Mouse (Mus musculus) urinary bladder, adult 2 months (tissue): ENCODE data around the gene Yipf2. TPM values are rescaled to one million over a fixed set of nuclear protein-coding genes. Genes with fewer than 3 reads are reported as not detected.

Experiments
- DNase-seq: peaks from one replicate; pipeline ENCODE4 v3.0.0; 2022; ENCODE audit warnings: low spot score
- polyA plus RNA-seq: library from polyadenylated mRNA; depleted of rRNA; stranded (reverse); fragments of >200 nt; gene quantifications from 2 replicates; pipeline ENCODE4 v1.2.3, GENCODE M21; 2012; rRNA removed

Yipf2 gene
- 29.9 and 33.8 TPM in 2 replicates for polyA plus RNA-seq

DNA sequence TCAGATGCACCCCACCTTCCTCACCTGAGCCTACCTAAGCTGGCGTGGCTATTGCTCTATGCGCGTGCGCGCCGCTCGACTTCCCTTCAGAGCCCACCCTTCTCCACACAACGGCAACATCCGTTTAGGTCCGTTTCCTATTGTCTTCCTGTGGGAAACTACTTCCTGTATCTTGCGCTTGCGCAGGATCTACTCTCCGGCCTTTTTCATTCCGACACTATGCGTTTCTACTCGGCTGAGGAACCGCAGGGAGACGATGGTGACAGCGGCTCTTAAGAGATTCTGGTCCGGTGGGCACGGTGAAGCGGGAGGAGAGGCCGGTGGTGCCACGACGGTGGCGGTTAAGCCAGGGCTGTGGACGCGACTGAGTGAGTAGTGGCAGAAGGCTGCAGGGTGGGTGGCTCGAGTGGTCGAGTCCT is at the start of gene Yipf2, which contains the start of gene Timm29:
Gene Yipf2, minus strand, starts transcription at position 126 of the 419 bp plus-strand sequence.
Gene Timm29, plus strand, starts transcription at position 20 of the 419 bp plus-strand sequence.
- peak; percentile 76 for DNase-seq

DNA sequence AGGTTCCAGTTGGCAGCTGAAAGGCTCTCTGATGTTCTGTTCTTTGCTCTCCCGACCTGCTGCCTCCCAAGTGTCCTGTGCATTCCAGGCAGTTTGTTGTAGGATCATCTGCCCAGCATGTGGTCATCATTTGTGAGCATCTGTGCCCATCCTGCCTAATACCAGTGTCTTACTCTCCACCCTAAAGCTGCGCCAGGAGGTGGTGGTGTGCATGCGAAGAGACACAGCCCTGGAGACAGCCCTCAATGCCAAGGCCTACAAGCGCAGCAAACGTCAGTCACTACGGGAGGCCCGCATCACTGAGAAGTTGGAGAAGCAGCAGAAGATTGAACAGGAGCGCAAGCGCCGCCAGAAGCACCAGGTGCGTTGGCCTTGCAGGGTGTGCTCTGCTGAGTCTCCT is 46.4 kb upstream of the Yipf2 start:
- DNase-seq: no peak

DNA sequence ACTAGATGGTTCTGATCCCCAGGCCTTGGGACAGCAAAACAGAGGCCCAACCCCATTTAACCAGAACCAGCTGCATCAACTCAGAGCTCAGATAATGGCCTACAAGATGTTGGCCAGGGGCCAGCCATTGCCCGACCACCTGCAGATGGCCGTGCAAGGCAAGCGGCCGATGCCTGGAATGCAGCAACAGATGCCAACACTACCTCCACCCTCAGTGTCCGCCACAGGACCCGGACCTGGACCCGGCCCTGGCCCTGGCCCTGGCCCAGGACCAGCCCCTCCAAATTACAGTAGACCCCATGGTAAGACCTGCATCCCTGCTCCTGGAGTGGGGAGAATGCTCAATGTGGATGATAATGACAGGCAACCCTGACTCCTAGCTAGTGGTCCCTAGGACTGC is 43.0 kb upstream of the Yipf2 start:
- no peak for DNase-seq

DNA sequence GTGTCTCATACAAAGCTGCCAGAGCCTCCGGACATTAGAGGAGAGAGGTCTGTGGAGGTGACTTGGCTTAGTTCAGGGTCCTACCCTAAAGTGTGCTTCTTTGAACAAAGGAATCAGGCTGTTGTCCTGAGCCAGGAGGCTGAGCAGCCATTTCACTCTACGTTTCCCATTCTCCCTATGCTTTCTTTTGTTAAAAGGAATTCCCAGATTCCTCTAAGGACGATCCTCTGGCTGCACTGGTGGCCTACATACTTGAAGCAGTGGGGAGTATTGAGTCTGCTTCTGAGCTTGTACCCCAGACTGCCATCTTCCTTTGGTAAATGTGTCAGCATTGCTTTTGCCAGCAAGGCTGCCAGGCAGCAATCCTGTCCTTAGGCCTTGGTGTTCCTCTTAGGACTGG is 40.5 kb upstream of the Yipf2 start:
- DNase-seq: no peak

DNA sequence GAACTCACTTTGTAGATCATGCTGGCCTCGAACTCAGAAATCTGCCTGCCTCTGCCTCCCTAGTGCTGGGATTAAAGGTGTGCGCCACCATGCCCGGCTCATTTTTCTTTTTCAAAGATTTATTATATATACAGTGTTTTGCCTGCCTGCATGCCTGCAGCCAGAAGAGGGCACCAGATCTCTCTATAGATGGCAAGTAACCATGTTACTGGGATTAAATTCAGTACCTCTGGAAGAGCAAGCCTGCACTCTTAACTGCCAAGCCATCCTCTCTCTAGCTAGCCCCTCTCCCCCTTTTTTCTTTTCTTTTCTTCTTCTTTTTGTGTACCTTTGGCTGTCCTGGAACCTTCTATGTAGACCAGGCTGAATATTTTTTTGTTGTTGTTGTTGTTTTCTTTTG is 38.0 kb upstream of the Yipf2 start:
- no peak for DNase-seq

DNA sequence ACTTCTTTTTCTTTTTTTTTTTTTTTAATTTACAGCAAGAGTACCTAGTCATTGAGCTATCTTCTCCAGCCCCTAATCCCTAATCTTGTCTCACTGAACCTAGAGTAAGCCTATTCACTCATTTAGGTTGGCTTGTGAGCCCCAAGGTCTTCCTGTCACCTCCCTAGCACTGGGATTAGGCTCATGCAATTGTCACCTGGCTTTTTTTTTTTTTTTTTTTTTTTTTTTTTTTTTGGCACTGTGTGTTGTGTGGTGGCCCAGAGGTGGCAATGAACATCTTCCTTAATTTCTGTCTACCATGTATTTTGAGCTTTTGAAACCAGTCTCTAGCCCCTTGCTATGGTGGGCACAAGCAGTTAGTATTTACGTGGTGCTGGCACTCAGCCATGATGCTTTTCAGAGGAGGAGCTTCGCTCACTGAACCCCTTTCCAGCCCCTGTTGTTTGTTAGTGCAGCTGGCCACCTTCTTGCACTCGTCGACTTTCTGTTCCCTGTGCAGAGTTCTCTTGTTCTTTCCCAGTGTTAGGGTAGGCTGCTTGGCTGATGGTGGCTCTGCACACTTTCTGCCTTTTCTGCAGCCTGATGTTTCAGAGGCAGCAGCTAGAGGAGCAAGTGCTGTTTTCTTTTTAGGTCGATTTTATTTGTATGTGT is 34.6 kb upstream of the Yipf2 start:
- DNase-seq: no peak

DNA sequence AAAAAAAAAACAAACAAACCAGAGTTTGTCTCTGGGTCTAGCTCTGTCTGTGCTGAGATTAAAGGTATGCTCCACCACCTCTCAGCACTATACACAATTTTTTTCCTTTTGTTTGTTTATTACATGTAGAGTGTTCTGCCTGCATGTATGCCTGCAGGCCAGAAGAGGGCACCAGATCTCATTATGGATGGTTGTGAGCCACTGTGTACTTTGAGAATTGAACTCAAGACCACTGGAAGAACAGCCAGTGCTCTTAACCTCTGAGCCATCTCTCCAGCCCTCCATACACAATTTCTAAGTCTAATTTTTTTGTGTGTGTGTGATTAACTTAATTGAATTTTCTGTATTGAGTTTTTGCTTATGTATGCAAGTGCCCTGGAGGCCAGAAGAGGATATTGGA is 33.9 kb upstream of the Yipf2 start:
- no peak for DNase-seq

DNA sequence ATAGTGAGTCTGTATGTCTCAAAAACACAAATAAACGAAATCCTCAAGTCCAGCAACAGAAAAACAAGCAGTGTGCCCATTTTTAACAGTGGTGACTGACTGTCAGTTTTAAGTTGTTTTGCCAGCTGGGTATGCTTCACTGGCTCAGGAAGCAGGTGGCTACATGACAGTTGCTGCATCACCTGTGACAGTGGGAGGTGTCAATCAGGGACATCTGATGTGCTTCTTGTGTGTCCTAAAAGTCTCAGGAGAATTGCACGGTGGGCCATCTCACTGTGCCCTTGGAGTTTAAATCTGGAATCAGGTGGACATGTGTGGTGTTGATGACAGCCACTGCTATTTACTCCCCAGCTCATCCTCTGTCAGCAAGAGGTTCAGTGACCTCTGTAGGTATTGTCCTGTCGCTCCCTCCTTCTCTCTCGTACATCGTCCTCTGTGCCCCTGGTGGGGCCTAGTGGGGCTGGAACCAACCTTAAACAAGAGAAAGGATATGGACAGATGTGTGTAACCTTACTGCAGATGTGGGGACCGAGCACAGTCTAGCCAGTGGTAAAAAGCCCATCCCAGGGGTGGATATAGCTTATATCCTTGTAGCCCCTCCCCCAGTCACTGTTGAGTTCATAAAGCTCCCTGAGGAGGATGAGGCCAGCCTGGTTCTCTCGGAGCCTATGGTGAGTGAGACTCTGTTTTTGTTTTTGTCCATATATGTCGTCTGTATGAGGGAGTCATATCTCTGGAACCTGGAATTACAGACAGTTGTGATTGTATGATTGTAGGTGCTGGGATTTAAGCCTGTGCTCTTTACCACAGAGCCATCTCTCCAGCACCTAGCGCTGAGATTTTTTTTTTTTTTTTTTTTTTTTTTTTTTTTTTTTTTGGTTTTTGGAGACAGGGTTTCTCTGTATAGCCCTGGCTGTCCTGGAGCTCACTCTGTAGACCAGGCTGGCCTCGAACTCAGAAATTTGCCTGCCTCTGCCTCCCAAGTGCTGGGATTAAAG is 33.0 kb upstream of the Yipf2 start:
- DNase-seq: no peak

DNA sequence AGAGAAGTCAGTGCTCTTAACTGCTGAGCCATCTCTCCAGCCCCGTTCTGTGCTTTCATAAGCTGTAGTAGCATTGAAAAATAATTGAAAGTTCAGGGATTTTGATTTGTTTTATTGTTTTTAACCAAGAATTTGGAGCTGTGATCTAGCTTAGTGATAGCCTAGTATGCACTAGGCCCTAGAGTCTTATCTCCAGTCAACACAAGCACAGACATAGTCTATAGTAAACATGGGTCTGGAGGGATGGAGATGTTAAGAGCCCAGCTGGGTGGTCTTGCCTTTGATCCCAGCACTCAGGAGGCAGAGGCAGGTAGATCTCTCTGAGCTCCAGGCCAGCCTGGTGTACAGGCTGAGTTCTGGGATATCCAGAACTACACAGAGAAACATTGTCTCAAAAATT is 30.0 kb upstream of the Yipf2 start:
- DNase-seq: no peak

DNA sequence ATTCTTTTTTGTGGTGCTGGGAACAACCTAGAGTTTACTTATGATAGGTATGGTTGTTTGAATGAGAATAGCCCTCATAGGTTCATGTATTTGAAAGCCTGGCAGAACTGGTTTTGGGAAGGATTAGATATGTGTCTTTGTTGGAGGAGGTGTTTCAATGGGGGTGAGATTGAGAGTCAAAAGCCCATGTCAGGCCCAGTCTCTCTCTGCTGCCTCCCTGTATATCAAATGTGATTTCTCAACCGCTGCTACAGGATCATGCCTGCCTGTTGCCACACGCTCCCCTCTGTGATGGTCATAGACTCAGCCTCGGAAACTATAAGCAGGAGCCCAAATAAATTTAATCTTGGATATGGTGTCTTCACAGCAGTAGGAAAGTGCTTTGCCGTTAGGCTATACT is 27.6 kb upstream of the Yipf2 start:
- no peak for DNase-seq

DNA sequence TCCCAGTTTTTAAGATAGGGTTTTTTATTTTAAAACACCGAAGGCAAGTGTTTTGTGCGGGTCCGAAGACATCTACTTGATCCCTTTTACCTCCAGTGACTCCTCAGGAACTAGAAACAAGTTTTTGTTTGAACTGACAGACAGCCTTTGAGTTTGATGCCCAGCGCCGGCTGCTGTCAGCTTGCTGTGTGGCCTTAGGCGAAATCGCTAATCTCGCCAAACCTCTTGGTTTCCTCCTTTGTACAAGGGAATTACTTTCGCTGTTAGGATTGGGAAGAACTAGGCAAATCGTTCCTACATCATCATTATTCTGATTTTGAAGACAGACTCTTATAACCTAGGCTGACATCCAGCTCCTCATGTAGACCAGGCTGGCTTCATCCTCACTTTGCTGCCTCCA is 24.4 kb upstream of the Yipf2 start:
- DNase-seq: no peak

DNA sequence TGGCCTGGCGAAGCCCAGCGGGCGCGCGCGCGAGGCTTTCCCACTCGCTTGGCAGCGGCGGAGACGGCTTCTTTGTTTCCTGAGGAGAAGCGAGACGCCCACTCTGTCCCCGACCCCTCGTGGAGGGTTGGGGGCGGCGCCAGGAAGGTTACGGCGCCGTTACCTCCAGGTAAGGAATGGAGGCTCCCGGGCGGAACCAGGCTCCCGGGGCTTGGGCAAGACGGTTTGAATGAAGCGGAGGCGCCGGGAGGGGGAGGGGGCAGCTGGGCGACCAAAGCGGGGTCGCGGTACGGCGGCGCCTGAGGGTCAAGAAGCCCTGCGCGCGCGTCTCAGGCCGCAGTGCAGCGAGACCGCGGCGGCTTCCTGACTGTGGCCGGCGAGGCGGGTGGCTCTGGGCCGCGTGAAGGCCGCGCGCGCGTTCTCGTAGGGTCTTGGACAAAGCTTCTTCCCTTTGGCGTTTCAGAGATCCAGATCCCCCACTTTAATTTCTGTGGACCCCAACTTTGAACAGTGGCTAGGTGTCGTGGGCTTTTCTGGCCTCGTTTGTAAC is 23.7 kb upstream of the Yipf2 start:
- peak; percentile 82 for DNase-seq

DNA sequence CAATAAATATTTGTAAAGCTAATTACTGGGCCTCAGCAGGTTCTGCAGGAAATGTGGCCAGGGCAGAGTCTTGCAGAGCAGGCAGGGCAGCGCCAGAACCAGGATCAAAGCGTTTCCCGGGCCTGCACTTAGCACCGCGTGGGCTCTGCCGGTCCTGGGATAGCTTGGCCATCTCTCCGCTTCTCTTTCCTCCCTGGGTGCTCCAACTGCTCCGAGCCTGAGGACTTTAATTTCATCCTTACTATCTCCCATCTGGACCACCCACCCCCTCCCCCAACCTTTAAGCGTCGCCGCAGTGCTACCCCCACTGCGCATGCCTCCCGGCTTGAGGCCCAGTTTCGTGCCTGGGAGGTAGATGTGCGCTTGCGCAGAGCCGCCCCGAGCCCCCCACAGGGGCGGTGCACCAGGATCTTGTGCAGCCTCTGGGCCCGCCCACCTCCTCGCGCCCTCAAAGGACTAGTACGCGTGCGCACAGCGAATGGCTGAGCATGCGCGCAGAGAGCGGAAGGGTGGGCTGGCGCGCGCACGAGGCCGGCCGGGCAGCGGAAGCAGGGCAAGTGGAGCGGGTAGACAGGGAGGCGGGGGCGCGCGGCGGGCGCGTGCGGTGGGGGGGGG is 23.1 kb upstream of the Yipf2 start, which contains the start of gene Smarca4:
Gene Smarca4, plus strand, starts transcription at position 553 of the 615 bp plus-strand sequence.
- DNase-seq: peak; percentile 98

DNA sequence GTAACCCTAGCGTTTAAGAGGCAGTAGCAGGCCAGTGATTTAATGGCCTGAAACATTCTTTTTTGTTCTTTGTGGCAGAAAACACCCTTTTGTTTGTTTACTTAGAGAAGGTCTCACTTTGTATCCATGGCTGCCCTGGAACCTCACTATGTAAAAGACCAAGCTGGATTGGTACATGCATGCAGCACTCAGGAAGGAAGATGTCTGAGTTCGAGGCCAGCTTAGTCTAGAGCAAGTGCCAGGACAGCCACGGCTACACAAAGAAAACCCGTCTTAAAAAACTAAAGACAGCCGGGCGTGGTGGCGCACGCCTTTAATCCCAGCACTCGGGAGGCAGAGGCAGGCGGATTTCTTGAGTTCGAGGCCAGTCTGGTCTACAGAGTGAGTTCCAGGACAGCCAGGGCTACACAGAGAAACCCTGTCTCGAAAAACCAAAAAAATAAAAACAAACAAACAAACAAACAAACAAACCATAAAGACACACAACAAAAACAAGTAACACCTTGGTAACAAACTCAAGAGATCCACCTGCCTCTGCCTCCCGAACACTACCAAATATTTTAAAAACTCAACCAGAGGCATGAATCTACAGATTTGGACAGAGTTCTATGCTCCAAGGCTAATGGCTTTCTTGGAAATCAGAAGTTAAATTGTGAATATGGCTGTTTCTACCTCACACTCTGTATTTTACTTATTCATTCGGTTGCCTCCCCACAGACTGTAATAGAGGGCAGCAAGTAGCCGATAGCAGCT is 22.4 kb upstream of the Yipf2 start:
- DNase-seq: no peak

DNA sequence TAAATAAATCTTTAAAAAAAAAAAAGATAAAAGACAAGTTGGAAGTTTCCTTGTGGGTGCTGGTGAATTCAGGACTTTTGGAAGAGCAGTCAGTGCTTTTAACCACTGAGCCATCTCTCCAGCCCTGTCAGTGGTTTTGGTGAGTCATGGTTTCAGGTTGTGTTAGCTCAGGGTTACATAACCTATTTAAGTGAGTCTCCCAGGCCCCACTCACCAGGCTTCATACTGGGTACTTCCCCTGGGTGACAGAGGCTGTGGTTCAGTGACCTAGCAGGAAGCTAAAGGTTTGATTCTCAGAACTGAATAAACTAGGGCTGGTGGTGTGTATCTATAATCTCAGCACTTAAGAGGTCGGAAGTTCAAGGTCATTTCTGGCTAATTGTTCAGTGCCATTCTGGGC is 17.2 kb upstream of the Yipf2 start:
- no peak for DNase-seq

DNA sequence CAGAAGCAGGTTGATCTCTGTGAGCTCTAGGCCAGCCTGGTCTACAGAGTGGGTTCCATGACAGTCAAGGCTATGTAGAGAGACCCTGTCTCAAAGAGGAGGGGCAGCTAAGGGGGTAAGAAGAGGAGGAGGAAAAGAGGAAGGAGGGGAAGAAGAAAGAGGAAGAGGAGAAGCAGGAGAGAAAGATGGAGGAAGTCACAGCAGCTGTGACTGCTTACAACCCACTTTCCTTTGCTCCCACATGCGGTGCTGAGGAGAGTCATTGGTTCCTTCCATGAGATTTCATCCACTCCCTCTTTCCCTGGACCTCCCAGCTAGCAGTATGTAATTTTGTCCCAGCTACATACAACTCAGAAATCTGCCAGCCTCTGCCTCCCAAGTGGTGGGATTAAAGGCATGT is 14.0 kb upstream of the Yipf2 start:
- no peak for DNase-seq

DNA sequence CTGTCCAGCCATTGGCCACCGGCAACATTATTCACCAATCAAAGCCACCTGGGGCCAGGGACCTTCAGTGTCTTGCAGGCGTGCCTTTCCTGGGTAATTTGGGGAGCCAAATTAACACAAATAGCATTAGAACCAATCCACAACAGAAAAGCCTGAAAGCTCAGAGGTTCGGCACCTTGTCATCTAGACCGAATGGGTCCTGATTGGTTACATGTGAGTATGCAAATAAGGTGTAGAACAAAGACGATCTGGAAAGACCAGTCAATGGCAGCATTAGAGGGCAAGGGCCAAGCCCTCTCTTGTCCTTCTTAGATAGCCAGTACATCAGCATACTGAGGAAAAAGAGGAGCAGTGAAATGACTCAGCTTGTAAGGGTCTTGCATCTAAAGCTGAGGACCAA is 13.2 kb upstream of the Yipf2 start:
- DNase-seq: no peak

DNA sequence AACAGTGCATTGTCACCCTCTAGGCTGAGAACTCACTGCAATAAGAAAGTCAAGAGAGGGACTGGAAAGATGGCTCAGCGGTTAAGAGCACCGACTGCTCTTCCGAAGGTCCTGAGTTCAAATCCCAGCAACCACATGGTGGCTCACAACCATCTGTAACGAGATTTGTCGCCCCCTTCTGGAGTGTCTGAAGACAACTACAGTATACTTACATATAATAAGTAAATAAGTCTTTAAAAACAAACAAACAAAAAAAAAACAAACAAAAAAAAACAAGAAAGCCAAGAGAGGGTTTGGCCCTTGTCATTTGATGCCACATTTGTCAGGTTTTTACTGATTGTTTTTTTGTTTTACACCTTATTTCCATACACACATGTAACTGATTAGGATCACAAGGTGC is 11.5 kb upstream of the Yipf2 start:
- DNase-seq: no peak

DNA sequence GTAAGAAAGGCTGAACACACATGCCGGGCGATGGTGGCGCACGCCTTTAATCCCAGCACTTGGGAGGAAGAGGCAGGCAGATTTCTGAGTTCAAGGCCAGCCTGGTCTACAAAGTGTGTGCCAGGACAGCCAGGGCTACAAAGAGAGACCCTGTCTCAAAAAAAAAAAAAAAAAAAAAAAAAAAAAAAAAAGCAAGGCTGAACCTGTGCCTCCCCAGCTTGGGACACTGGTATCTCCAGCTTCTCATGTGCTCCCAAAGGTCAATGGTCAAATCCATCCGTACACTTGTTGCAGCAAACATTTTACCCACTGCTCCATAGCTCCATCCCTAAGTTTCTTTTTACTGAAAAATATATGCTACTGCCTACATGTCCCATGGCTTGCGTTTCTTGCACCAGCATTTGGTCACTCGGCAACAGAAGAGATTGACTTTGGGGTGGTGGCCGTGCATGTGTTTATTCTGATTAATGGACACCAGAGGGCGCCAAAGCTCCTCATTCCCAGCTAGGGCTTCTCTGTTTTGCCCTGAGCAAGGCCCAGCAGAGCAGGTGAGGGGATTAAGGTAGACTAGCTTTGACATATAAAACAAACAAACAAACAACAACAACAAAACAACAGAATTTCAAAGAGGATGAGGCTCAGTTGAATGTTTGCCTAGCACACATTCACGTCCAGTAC is 9.2 kb upstream of the Yipf2 start:
- DNase-seq: no peak

DNA sequence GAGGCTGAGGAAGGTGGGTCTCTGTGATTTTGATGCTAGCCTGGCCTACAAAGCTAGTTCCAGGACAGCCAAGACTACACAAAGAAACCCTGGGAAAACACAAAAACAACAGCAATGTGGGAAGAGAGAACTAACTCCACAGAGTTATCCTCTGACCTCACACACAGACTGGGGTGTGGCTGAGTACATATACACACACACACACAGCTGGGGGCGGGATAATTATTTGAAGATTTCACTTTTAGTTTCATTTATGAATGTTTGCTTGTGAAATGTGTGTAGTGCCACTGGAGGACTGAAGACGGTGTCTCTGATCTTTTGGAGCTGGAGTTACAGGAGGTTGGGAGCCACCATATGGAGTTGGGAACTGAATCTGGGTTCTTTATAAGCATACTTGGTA is 8.4 kb upstream of the Yipf2 start:
- DNase-seq: no peak

DNA sequence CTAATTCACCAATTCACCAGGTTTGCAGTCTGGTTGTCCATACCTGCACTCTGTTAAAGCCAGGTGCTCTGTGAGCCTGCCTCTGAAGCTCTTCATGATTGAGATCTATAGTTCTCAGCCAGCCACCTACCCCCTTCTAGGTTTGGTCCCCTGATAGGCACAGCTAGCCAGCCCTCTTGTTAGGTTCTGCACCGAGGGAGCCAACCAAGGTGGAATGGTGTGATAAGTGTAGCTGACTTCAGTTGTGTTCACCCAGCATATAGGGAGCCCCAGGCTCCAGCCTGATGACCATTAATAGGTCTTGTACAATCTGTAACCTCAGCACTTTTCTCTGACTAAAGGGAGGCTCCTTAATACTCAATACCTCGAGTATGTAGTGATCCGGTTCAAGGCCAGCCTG is 7.6 kb upstream of the Yipf2 start:
- no peak for DNase-seq
